Mouse (Mus musculus) small intestine, adult 2 months (tissue): ENCODE measurements around the gene Hist1h3d. TPM values are rescaled to one million over a fixed set of nuclear protein-coding genes. Genes with fewer than 3 reads are reported as not detected.
A peak's percentile ranks its signal among the peaks of the same experiment; 100 is the strongest.

ENCODE experiments used
- H3K27ac ChIP-seq: fragments of 200-500 bp; 2 replicates; pipeline ENCODE4 v1.5.1; 2012; ENCODE audit warnings: low read depth, low read length, control low read depth, inconsistent platforms; ENCODE audit not compliant: insufficient read depth
- H3K27me3 ChIP-seq: fragments of 200-500 bp; 2 replicates; pipeline ENCODE4 v1.6.1; 2012; ENCODE audit warnings: mild to moderate bottlenecking, moderate library complexity, low read length, inconsistent platforms; ENCODE audit not compliant: control insufficient read depth, insufficient read depth
- H3K36me3 ChIP-seq: fragments of 200-500 bp; 2 replicates; pipeline ENCODE4 v1.6.1; 2012; ENCODE audit warnings: mild to moderate bottlenecking, low read length, control low read depth, inconsistent platforms; ENCODE audit not compliant: control insufficient read depth, insufficient read depth
- H3K4me1 ChIP-seq: fragments of 200-500 bp; 2 replicates; pipeline ENCODE4 v1.6.1; 2012; ENCODE audit warnings: low read length, inconsistent platforms, mixed read lengths; ENCODE audit not compliant: control insufficient read depth, insufficient read depth, insufficient read length
- H3K4me3 ChIP-seq: fragments of 200-500 bp; 2 replicates; pipeline ENCODE4 v1.5.1; 2012; ENCODE audit warnings: low read depth, mild to moderate bottlenecking, control low read depth, inconsistent platforms, low read length, moderate library complexity
- CTCF ChIP-seq: fragments of 200-500 bp; IDR thresholded peaks from 2 replicates; pipeline ENCODE4 v1.5.1; 2012; ENCODE audit warnings: low read depth, mild to moderate bottlenecking, control low read depth, inconsistent platforms, low read length, moderate library complexity, mixed read lengths; ENCODE audit not compliant: insufficient replicate concordance, insufficient read length; ENCODE audit errors: extremely low read depth
- POLR2A ChIP-seq: fragments of 200-500 bp; IDR thresholded peaks from 2 replicates; pipeline ENCODE4 v1.6.1; 2012; ENCODE audit warnings: low read depth, mild to moderate bottlenecking, control low read depth, inconsistent platforms, low read length, moderate library complexity
- WGBS: fragments of 180-500 bp; shearing (Covaris S2); methylation state at CpG from one replicate; pipeline ENCODE4 v1.1.7; 2018; 5-methylcytosine and 5-hydroxymethylcytosine counted together
- polyA plus RNA-seq: library from polyadenylated mRNA; depleted of rRNA; stranded (reverse); fragments of >200 nt; gene quantifications from 2 replicates; pipeline ENCODE4 v1.2.3, GENCODE M21; 2012

The Hist1h3d gene
- polyA plus RNA-seq, 1 experiment: 24.2 TPM

- Histone ChIP-seq H3K27ac (no peak overlapping the region), H3K27me3 (no peaks in the 10 kb centered on the region), H3K4me3 (no peak overlapping the region), H3K4me1 (no peaks in the 10 kb centered on the region), H3K36me3 (no peaks in the 10 kb centered on the region)
- TF ChIP-seq CTCF (no peak), POLR2A (no peak)
- 68% methylated on average over 7 of the region's 7 CpGs for WGBS
These were observed 27.7 kb downstream of the Hist1h3d start for GRCm38 (mm10) chr13:23603182-23603699.

- WGBS: 85% methylated on average over 3 of the region's 3 CpGs
- H3K36me3 ChIP-seq: no peaks in the 10 kb centered on the region
- H3K4me1 ChIP-seq: no peaks in the 10 kb centered on the region
These were observed 28.9 kb downstream of the Hist1h3d start for GRCm38 (mm10) chr13:23604452-23604851.

GRCm38 (mm10) chr13:23605052-23605451 is 29.5 kb downstream of the Hist1h3d start:
- Histone ChIP-seq H3K36me3 (no peaks in the 10 kb centered on the region), H3K27me3 (no peaks in the 10 kb centered on the region)
- WGBS: 86% methylated on average over 3 of the region's 3 CpGs

More at GRCm38 (mm10) chr13:23604452-23604851, 28.9 kb downstream of the Hist1h3d start:
- no peak overlapping the region for H3K27ac ChIP-seq
- TF ChIP-seq CTCF (no peak), POLR2A (no peak)
- no peaks in the 10 kb centered on the region for H3K27me3 ChIP-seq
- H3K4me3 ChIP-seq: no peak overlapping the region

GRCm38 (mm10) chr13:23609209-23609608 is 33.6 kb downstream of the Hist1h3d start:
- TF ChIP-seq POLR2A (no peak), CTCF (no peak)
- whole genome bisulfite sequencing: 71% methylated on average over 4 of the region's 4 CpGs
- Histone ChIP-seq H3K27ac (no peak overlapping the region), H3K4me3 (no peak overlapping the region), H3K4me1 (no peaks in the 10 kb centered on the region), H3K36me3 (no peaks in the 10 kb centered on the region), H3K27me3 (no peaks in the 10 kb centered on the region)

More at GRCm38 (mm10) chr13:23605052-23605451, 29.5 kb downstream of the Hist1h3d start:
- no peak for TF ChIP-seq POLR2A
- no peak for TF ChIP-seq CTCF
- no peak overlapping the region for H3K4me3 ChIP-seq
- H3K27ac ChIP-seq: no peak overlapping the region
- H3K4me1 ChIP-seq: no peaks in the 10 kb centered on the region

GRCm38 (mm10) chr13:23609844-23610243 is 34.3 kb downstream of the Hist1h3d start:
- no peaks in the 10 kb centered on the region for H3K36me3 ChIP-seq
- TF ChIP-seq CTCF (no peak), POLR2A (no peak)
- no peak overlapping the region for H3K4me3 ChIP-seq
- H3K27ac ChIP-seq: no peak overlapping the region
- no peaks in the 10 kb centered on the region for H3K27me3 ChIP-seq
- no peaks in the 10 kb centered on the region for H3K4me1 ChIP-seq

GRCm38 (mm10) chr13:23610393-23610792 is 34.8 kb downstream of the Hist1h3d start:
- Histone ChIP-seq H3K4me3 (no peak overlapping the region), H3K27me3 (no peaks in the 10 kb centered on the region), H3K27ac (no peak overlapping the region), H3K4me1 (no peaks in the 10 kb centered on the region), H3K36me3 (no peaks in the 10 kb centered on the region)
- WGBS: 68% methylated on average over 2 of the region's 2 CpGs
- TF ChIP-seq CTCF (no peak), POLR2A (no peak)

- no peaks in the 10 kb centered on the region for H3K36me3 ChIP-seq
- 84% methylated on average over 3 of the region's 3 CpGs for WGBS
- H3K4me1 ChIP-seq: no peaks in the 10 kb centered on the region
- H3K27ac ChIP-seq: no peak overlapping the region
- H3K27me3 ChIP-seq: no peaks in the 10 kb centered on the region
- no peak overlapping the region for H3K4me3 ChIP-seq
- TF ChIP-seq CTCF (no peak), POLR2A (no peak)
These were observed 36.1 kb downstream of the Hist1h3d start for GRCm38 (mm10) chr13:23611638-23612037.

- Histone ChIP-seq H3K4me1 (no peaks in the 10 kb centered on the region; the same call in 1 of the 2 replicates), H3K27ac (peak overlapping the region; percentile 98), H3K4me3 (peak overlapping the region; percentile 66), H3K36me3 (no peaks in the 10 kb centered on the region), H3K27me3 (no peaks in the 10 kb centered on the region)
- TF ChIP-seq POLR2A: no peak
- TF ChIP-seq CTCF: no peak
- WGBS: 29% methylated on average over 12 of the region's 12 CpGs
These were observed 44.6 kb downstream of the Hist1h3d start for GRCm38 (mm10) chr13:23620056-23620732.
